Mouse (Mus musculus) thymus, postnatal 10 days (tissue): ENCODE data around the gene Ear14.
"Not testable (repeated sequence)": the region's sequence is repeated elsewhere in the genome, so short reads cannot be mapped to it uniquely, and the experiment has no call there.

Experiments used
- DNase-seq, 2 experiments: peaks; one replicate each; pipeline ENCODE4 v3.0.0; 2021; ENCODE audit warnings: low spot score in 2 of 2

Ear14 gene

DNA sequence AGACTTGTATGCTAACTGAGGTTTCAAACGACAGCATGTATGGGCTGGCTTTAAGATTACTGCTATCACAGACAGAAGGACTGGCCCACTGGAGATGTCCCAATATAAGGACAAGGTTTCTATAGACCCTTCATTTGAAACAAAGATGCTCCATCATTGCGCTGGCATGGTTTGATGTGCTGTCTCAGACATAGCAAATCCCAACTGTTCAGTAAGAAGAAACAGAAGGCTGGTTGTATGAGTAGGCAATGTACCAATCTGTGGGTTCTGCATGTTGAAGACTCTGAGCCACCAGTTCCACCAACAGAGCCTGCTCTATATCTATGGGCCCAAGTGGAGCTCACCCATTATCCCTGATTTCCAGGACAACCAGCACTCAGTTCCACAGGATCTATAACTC is at the start of gene Ear14:
TSS of gene Ear14 (plus strand) at position 277 of the 400 bp plus-strand sequence.
- DNase-seq, result peak in 1 of 2 experiments; percentile 1

DNA sequence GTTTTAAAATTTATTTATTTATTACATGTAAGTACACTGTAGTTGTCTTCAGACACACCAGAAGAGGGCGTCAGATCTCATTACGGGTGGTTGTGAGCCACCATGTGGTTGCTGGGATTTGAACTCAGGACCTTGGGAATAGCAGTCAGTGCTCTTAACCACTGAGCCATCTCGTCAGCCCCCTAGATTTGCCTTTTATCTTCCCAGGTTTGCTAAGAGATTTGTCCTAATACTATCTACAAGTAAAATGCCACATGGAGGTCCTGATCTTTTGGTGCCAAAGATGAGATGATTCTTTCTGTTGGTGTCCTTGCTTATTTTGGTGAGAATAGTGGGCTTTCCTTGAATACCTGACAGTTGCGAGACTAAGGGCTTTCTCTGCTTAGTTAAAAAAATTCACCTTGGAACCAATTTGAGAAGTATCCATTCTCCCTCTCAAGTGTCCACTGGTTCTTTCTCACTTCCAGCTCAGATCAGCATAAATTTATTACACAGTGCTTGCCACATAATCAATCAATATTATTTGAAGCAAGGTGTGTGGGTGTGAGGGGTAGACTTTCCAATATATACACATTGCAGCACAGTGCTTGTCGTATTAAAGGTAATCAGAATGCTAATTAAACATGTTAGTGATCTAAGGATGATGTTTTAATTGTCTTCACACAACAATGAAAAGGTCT is 47.0 kb upstream of the Ear14 start:
- DNase-seq, result no peak

DNA sequence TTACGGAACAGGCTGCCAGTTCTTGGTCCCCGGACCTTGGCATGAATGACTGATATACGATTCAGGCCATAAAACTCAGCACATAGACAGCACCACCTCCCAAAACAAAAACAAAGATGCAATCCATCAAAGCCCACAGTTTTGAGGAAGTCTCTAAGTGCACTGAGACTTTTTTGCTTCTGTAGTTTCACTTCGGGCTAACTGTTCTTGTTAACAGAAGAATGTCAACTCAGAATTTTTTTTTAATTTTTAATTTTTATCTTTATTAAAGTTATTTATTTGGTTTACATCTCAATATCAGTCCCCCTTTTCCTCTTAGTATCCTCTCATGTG is 46.5 kb upstream of the Ear14 start:
- no peak for DNase-seq

DNA sequence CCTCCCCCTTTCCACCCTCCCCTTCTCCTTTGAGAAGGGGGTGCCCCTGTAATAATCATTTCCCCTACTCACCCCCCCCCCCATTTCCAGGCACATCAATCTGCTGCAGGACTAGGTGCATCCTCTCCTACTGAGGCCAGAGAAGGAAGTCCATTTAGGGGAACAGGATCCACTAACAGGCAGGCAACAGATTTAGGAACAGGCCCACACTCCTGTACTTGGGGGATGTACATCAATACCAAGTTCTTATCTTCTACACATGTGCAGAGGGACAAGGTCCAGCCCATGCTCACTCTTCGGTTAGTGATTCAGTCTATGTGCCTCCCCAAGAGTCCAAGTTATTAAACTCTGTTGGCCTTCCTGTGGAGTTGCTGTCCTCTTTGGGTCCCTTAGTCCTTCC is 46.1 kb upstream of the Ear14 start:
- no peak for DNase-seq

DNA sequence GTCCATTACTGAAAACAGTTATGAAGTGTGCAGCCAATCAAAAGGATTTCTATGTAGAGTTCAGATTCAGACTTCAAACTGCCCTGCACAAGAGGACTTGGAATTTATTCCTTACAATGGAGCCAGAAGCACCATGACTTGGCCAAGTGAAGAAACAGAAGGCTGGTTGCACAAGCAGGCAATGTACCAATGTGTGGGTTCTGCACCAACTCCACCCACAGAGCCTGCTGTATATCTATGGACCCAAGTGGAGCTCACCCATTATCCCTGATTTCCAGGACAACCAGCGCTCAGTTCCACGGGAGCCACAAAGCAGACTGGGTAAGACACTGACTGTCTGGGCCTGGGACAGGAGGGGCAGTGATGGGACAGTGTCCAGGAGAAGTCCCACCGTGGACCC is 41.2 kb upstream of the Ear14 start, which contains the start of gene Rnase2b:
TSS of gene Rnase2b (plus strand) at position 285 of the 400 bp plus-strand sequence.
- not testable (repeated sequence) for DNase-seq

DNA sequence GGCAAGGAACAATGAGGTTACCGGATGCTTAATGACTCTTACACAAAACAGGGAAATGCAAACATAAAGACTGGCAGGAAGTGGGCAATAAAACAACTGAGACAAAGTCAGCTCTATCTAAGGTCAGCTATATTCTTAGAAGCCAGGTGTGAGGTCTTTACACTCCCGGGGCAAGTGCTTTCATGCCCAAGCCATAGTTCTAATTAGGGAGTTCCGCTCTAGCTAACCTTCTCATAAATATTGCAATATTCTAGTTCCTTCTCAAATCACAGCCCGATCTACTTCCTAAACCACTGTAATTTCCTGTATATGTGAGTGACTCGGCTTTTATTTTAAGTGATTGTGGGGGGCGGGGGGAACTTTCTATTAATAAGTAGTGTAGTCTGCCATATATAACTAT is 39.9 kb upstream of the Ear14 start:
- not testable (repeated sequence) for DNase-seq

DNA sequence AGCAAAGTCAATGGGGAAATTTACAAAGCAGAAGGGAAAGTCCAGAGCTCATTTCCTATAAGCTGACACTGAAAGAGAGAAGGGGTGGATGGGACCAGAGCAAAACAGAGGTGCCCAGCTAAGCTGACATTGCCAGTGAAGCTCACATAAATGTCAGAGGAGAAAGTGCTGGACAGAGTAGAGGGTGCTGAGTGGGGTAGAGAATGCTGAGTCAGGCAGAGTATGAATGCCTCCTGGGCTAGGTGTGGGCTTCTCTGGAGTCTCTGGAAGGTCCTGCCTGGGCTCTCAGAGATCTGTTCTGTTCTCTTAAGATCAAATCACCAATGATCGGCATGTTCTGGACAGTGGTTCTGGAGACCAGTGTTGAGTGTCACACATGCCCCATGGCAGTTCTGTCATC is 37.8 kb upstream of the Ear14 start:
- DNase-seq, result no peak

DNA sequence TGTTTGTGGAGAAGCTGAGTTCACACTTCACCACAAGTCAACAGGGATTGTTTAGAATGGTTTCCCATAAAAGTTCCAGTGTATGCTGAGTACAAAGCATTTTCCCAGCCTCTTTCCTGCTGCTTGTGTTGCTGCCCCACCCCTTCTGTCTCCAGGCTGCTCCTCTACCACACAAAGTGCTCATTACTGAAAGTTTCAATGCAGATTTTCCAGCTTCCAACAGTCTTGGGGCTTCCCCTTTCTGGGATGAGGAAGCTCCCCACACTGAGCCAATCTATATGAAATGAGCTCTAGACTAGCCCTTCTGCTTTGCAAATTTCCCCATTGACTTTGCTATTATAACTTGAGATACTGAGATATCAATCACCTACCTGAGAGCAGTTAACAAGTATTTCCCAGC is 37.1 kb upstream of the Ear14 start:
- DNase-seq, result no peak

DNA sequence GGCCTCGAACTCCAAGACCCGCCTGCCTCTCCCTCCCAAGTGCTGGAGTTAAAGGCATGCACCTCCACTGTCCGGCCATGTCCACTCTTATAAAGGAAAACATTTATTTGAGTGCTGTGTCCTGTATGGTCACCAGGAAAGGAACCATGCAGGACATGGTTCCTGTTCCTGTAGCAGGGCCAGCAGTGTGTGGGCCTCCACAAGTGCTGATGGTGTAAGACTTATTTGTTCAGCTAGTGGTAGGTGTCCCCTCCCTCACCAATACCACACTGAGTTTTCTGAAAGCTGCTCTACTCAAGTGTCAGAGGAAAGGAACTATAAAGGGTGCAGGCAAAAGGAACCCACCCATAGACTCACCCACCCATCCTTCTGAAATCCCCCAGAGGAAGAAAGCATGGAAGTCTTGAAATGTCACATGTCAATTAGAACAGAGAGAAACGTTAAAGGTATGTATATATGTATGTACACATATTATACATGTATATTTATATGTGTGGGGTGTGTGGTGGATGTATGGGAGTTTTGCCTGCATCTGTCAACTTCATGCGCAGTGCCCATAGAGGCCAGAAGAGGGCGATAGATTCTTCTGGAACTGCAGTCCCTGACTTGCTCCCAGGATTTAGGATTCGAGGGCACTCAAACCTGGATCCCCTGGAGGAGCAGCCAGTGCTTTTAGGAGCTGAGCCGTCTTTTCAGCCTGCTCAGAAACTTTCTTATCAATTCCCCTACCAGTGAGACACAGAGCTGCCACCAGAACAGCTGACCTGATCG is 30.9 kb upstream of the Ear14 start:
- DNase-seq, result not testable (repeated sequence)

DNA sequence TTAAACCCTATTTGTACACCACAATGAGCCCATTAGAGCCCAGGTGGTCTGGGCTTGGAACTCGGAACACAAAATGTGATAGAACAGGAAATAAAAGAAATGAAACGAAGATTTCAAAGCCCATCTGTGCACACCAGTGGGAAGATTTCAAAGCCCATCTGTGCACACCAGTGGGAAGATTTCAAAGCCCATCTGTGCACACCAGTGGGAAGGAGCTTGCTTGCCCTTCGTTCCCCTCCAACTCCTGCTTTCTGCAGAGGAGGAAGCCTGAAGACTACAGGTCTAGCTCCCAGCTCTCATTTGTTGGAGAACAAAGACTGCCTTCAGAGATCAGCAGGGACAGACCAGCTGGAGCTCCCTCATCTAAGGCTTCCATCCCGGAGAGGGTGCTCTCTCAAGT is 30.2 kb upstream of the Ear14 start:
- DNase-seq, result not testable (repeated sequence)

DNA sequence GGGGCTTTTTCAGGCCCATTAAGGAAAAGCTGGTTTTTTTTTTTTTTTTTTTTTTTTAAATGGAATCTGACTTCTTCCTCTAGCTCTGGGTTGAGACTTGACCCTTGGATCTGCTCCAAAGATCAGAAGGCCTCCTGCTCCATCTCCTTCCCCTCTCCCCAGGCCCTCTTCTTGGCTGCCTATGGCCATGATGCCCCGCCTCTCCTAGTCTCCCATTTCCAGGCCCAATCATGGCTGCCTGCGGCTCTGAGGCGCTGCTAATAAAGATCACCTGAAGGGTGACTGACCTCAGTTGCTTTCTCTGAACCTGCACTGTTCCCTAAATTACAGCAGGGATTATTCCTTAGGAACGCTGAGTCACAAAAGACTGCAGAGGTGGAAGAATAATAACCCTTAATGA is 29.3 kb upstream of the Ear14 start:
- no peak for DNase-seq

DNA sequence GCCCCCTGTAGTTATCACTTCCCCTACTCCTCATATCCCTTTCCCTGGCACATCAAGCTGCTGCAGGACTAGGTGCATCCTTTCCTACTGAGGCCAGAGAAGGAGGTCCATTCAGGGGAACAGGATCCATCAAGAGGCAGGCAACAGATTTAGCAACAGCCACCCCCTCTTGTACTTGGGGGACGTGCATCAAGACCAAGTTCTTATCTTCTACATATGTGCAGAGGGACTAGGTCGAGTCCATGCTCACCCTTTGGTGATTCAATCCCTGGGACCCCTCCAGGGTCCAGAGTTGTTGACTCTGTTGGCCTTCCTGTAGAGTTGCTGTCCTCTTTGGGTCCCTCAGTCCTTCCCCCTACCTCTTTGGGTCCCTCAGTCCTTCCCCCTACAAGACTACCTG is 22.1 kb upstream of the Ear14 start:
- not testable (repeated sequence) for DNase-seq

DNA sequence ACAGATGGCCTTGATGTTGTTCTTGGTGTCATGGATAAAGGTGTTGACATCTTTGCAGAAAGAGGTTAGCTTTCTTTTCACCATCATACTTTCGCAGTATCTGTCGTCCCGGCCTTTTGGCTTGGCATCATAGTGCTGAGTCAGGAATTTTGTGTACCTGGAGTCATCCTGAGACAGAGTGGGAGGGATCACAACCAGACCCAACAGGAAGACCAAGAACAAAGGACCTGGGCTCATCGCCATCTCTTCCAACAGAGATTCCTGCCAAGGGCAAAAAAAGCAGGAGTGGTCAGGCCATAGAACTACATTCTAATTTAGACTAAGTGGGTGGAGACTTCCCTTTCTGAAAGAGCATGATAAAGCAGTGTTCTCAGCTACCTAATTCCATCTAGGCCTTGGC is 7.5 kb upstream of the Ear14 start:
- no peak for DNase-seq

DNA sequence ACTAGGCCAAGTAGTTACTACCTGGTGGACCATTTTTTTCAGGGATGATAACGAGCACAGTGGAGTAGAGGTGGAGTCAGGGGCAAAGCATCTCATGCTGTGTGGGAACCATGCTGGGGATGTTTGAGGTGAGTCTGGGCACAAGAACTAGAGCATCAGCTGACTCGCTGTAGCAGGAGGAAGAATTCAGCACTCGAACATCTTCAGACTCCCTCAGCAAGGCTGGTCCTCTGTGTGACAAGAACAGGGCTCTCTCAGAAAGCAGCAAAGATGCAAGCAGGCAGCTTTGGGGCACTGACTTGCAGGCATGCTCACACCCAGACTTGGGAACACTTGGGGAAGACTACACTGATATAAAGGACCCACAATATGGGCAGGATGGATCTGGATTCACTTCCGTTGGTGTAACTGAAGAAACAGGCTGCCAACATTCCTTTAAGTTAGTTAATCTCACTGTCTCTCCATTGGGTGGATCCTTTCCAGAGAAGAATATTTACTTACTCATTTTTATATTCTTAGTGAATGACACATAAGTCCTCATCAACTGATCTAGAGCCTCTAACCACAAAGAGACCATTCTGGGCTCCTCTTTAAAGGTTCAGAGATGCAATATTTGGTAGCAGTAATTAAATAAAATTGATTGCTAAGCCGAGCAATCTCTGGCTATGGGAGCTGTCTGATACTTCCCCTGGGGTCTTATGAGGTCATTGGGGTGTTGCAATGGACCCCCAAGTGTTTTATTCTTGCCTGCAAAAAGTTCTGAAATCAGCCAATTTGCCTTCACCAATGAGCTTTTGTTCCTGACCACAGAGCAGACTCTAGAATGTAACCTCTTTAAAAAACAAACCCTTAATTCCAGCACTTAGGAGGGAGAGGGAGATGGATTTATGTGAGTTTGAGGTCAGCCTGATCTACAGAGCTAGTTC is 3.8 kb upstream of the Ear14 start, which contains the start of gene Ang2:
TSS of gene Ang2 (minus strand) at position 51 of the 926 bp plus-strand sequence.
- no peak for DNase-seq

DNA sequence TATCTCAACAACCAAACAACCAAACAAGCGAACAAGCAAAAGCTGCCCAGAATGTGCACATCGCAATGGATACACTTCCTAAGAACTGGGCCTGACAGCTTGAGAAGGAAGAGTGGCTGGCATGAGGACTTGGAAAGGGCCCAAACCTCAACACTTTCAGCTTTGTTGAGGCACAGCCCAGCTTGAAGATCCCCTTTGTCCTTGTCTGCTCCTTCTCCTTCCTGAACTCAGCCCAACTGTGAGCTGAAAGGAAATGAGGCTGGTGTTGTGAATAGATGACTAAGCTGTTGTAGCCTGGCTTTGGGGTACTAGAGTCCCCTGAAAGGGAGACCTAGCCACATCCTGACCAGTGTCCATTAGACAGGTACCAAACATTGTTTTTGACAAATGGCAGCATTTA is 3.1 kb upstream of the Ear14 start:
- peak in 1 of 2 experiments; percentile 1 for DNase-seq

DNA sequence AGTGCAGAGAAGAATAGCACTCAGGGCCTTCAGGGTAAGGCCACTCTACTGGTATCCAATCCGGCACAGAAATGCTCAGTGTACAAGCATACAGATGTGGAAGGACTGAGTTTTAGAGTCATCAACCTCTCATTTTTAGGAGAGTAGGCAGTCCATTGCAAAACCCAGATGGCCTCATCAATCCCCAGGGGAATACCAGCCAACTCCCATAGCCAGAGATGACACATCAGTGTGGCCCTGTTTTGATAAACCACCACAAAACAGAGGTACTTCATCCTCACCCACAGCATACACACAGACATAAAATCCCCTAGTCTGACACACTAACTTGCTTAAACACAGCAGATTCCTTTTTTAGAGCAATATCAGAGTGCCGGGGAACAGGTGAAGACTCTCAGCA is 2.7 kb upstream of the Ear14 start:
- peak in 1 of 2 experiments; percentile 1 for DNase-seq

DNA sequence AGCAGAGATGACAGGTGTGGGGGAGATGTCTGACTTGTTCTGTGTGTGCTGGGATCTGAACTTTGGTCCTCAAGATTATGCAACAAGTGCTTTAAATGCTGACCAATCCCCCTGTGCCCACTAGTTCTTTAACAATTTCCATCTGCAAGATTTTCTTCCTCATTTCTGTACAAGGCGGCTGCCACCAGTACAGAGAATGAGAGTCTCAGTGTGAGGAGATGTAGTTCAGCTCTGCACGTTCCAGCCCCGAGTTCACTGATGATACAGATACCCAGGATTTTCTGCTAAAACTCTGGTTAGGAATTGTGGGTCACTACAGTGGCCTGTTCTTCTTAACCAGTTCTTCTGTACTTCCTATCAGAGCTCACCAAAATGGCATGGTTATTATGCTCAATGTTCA is 16.9 kb downstream of the Ear14 start:
- not testable (repeated sequence) for DNase-seq

DNA sequence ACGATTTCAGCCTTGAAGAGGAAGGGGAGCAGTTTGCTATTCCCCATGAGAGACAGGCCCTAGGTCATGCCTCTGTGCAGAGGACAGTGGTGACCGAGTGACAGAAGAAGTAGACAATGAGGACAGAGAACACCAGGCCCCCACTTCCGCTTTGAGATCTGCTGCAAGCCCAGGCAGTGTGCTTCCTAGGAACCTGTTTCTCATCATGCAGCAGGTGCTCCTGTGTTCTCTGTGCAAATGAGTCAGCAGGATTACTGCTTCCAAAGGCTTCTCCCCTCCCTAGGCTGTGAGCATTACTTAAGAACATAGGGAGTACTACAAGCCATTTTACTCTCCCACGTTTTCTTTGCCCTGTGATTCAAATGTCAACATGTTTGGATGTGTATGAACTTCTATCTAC is 26.5 kb downstream of the Ear14 start:
- not testable (repeated sequence) for DNase-seq

DNA sequence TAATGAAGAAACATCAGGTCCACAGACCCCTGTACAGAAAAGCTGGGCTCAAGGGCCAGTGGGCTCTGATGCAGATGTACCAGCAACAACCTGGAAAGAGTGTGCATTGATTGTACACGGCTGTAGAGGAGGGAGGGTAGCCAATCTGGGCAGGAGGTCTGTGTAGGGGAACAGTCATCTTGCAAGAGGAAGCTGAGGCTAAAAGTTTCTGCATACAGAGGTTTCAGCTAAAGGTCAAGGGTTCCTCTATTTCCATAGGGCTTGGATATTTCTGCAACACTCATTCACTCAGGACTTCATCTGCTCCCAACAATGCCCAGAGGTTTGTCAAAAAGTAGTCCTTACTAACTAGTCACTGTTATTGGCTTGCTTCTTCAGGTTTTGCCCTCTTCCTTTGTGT is 34.3 kb downstream of the Ear14 start:
- DNase-seq, result not testable (repeated sequence)

DNA sequence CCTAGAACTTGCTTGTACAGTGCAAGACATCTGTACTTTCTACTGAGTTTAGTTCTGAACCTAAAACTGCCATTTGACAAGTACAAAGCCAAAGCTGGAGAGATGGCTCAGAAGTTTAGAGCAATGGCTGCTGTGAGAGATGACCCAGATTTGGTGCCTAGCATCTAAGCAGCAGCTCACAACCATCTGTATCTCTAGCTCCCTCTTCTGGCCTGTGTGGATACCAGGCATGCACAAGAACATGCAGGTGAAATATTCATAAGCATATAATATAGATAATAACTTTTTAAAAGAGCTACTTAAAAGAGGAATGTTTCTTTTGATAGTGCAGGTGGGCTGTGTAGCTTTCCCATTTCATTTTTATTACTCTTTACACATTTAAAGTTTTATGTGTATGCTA is 37.7 kb downstream of the Ear14 start:
- peak in 1 of 2 experiments; percentile 25 for DNase-seq

DNA sequence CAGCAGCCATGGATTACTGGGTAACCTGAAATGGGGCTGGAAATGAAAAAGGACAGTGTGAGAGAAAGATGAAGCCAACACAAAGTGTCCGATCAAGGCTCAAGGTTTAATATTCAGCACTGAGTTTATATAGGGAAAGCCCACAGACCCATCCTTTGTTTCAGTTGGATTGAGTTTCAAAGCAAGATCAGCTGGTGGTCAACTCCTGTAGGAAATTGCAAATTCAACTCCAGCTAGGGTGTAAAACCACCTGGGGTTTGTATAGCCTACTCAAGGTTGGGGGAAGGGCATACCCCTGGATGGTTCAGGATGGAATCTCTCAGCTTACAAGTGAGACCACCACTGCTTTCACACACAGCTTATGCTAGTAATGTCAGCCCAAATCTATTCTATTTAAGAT is 44.5 kb downstream of the Ear14 start:
- no peak for DNase-seq

DNA sequence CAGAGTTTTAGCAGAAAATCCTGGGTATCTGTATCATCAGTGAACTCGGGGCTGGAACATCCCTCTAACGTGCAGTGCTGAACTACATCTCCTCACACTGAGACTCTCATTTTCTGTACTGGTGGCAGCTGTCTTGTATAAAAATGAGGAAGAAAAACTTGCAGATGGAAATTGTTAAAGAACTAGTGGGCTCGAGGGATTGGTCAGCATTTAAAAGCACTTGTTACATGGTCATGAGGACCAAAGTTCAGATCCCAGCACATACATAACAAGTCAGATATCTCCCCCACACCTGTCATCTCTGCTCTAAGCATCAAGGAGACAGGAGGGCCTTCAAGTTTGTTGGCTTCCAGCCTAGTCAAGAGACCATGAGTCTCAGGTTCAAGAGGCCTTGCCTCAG is 47.2 kb downstream of the Ear14 start:
- DNase-seq, result no peak
